Mouse (Mus musculus): ENCODE measurements around the gene Mylk4.

DNA sequence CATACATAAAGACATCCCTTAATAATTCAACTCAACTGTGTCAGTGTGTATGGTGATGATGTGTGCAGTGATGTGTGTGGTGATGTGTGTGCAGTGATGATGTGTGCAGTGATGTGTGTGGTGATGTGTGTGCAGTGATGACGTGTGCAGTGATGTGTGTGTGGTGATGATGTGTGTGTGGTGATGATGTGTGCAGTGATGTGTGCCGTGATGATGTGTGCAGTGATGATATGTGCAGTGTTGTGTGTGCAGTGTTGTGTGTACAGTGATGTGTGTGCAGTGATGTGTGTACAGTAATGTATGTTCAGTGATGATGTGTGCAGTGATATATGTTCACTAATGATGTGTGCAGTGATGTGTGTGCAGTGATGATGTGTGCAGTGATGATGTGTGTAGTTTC lies 75.9 kb downstream of the Mylk4 start:
- TF ChIP-seq CTCF (IDR thresholded peaks at IDR 0.05; ENCODE audit: low read depth, low read length) (no peak), POLR2A (IDR thresholded peaks at IDR 0.05; ENCODE audit: borderline replicate concordance, low read depth, low read length) (no peak)
